Mouse (Mus musculus) frontal cortex, postnatal 10 days (tissue): ENCODE data around the gene Tns3.

Experiments used
- DNase-seq, 2 experiments: peaks; one replicate each; pipeline ENCODE4 v3.0.0; 2022; ENCODE audit warnings: low spot score in 2 of 2, mixed read lengths in 1 of 2

The Tns3 gene

DNA sequence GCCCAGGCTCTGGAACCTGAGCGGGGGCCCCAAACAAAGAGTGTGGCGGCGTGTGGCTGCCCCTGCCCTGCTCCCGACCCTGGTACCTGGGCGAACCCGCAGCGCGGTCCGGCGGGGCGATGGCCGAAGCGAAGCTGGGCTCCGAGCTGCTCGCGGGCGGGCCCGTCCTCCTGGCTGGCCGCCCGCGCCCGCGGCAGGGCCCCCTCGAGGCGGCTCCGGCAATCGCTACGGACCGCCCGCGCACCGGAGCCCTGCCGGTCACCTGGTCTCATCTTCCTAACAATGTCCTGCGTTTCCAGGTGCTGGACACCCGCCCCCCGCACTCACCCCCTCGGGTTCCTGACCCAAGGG, at the start of gene Tns3:
Gene Tns3, minus strand, starts transcription at position 143 of the 351 bp plus-strand sequence.
- peak in 1 of 2 experiments; percentile 32 for DNase-seq

DNA sequence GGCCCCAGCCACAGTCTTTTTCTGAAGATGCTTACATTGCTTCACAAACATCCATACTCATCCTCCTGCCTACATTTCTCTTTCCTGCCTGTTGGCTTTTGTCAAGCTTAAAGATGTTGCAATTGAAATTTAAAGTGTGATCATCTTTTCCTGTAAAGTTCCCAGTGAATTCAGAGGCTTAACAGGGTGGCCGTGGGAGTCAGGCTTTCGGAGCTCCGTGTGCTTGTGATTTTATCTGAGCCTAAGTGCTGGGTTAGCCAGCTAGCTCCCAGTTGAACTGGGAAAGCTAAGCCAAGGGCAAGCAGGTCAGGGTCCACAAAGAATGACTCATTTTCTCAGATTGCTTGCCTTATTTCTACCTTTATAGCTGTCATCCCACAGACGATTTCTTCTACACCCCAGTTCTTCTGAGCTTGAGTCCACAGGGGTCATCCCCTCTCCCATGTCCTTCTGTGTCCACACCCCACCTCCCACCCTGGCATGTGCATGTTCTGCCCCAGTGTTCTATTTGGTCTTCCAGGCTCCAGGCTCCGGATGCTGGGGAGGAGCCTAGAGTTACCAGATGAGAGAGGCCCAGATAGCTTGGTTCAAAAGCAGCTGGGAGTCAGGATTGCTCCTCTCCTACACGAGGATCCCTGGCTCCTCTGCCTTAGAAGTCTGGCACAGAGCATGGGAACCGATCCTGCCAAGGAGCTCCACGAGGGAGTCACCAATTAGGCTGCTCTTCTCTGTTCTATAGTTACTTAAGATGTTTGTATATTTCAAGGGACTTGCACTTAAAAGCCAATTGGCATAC, 42.1 kb upstream of the Tns3 start:
- no peak for DNase-seq

DNA sequence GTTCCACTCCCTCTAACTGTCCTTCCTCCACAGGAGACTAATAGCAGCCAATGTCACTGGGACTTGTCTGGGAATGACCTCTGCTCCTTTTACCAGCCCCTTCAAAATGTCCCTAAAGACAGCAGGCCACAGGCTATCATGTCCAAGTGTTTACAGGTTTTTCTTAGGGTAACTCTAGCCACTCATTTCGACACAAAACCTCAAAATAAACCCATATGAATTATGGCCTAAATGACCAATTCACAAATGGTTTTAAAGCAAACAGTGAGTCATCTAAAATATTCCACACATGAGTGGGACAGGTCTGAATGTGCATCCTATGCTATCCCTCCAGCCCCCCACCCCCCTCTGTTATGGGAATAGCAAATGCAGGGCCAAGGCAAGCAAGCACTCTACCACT, 40.8 kb upstream of the Tns3 start:
- no peak for DNase-seq

DNA sequence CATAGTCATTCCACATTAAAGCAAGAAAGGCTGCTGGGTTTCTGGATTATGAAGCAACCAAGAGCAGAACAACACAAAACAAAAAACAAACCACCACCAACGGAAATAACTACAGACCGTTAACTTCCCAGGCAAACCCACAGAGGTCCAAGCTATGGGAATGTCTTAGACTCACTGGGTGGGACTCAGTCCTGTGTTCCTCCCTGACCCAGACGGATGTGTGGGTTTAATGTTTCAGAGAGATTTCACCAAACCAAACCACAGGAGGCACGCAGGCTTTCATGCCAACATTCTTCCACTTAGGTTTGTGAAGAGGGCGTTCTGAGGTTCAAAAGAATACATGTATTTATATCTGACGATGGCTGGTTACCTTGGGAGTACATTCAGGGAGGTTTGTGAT, 39.5 kb upstream of the Tns3 start:
- DNase-seq: no peak

DNA sequence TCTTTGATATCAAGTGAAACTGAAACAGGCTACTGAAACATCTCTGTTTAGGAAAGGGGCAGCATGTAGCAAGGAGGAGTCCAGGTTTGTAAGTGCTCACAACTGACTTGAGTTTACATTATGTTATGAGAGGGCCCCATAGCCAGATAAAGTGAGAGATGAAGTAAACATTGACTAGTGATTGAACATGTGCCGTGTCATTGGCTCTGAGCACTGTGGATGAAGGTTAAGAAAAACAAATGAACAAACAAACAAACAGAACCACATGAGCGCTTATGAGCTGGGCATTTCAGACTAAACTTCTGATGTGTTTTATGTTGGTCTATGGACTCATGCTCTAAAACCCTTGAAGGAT, 38.2 kb upstream of the Tns3 start:
- no peak for DNase-seq

DNA sequence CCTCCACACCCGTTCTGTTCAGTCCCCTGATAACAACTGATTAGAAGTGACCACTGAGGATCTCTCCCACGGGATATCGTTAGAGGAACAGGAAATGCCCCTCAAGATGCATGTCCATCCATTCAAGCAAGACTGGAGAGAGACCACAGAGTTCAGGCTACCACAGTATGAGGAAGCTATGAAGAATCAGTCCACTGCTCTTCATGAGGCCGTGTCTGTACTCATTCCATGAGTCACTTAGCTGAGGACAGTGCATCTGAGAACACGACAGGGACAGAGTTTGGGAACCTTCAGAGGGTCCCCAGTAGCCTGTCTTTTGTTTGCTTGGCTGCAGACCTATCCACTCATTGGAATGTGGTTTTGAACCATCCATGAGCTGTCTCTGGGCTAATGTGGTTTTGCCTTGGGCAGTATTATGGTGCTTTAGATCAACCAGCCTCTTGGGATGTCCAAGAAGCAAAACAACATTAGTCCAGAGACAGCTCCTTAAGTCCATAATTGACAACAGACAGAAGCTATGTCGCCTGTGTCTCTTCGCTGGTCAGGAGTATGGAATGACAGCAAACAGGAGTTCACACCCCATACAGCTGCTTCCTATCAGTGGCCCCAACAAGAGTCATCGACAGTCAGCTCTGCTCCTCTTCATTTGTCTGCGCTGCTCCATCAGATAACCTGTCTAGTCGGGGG, 37.7 kb upstream of the Tns3 start:
- DNase-seq: no peak

DNA sequence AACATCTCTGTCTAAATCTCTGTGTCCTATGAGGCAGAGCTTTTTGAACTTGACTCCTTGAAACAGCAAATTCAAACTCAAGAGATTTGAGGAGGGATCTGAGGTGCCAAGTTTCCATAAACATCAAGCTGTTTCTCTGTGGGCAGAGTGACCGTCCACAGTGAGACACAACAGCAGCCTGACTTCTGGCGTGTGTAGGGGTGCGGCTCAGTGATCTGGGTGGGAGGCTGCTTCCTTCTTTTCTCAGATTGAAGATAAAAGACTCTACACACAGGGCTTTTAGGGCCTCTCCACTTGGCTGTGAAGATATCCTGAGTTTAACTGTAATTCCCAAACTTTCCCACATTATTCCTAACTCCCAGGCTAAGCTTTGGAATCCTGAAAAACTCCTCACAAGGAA, 37.1 kb upstream of the Tns3 start:
- DNase-seq: no peak

DNA sequence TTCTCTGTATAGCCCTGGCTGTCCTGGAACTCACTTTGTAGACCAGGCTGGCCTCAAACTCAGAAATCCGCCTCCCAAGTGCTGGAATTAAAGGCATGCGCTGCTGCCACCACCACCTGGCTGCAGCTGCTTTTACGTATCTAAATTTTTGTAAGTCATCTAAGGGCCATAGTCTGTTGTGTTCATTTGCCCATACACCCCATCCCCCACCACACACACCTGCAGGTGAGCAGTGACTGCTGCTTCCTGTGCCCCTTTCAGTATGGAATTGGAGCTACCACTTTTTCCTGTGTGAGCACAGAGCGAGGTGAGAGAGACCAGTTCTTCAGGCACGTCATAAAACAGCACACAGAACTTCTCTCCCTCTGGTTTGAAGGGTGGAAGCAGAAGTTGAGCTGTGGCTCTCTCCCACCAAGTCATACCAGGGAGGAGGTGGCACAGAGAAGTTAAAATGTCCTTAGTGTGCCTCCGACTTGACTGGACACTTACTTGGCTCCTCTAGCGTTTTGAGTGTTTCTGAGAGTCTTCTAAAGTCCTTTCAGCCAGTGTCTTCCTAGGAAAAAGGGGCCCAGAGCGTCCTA, 36.4 kb upstream of the Tns3 start:
- no peak for DNase-seq

DNA sequence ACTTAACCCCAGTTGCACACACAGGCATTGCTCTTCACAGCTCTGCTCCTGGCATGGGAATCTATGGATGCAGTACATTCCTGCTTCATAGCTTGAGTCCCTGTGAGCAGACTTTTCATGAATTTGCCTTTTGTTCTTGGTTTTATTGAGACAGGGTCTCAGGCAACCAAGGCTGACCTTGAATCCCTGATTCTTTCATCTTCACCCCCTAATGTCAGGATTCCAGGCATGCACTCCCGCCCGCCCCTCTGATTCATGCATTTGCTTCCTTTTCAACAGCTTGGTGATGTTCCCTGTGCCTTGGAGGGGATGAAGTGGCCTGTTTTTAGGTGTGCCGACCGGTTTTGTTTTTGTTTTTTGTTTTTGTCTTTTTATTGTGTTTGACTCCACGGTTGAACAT, 35.4 kb upstream of the Tns3 start:
- DNase-seq: no peak

DNA sequence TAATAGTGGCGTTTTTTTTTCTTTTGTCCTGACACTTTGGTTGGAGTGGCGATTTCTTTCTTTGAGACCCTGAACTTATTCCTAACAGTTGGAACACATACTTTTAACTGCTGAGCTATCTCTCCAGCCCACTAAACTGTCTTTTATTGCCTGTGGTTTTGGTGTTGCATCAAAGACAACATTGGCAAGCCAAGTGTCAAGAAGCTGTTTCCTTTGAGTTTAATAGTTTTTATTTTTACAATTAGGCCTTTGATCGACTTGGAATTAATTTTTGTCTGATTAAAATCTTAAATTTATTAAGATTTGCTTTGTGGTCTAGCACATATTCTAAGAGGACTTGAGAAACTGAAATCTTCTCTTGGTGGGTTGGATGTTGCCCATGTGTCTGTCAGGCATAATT, 33.3 kb upstream of the Tns3 start:
- no peak for DNase-seq

DNA sequence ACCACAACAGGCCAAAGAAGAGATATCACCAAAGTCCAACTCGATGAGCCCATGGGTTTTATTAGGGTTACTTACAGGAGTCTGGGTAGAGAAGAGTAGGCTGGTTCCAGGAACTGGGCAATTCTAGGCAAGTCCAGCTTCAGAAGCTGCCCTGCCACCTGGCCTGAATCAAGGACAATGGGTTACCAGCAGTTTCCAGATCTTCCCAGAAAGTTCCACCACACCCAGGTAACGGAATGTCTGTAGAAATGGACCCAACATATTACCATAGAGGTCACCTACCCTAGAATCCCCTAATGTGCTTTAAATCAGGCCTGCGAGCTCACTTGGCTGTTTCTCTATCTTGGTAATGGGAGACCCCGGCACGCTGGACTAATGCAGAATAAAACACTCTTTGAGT, 29.8 kb upstream of the Tns3 start:
- DNase-seq: no peak

DNA sequence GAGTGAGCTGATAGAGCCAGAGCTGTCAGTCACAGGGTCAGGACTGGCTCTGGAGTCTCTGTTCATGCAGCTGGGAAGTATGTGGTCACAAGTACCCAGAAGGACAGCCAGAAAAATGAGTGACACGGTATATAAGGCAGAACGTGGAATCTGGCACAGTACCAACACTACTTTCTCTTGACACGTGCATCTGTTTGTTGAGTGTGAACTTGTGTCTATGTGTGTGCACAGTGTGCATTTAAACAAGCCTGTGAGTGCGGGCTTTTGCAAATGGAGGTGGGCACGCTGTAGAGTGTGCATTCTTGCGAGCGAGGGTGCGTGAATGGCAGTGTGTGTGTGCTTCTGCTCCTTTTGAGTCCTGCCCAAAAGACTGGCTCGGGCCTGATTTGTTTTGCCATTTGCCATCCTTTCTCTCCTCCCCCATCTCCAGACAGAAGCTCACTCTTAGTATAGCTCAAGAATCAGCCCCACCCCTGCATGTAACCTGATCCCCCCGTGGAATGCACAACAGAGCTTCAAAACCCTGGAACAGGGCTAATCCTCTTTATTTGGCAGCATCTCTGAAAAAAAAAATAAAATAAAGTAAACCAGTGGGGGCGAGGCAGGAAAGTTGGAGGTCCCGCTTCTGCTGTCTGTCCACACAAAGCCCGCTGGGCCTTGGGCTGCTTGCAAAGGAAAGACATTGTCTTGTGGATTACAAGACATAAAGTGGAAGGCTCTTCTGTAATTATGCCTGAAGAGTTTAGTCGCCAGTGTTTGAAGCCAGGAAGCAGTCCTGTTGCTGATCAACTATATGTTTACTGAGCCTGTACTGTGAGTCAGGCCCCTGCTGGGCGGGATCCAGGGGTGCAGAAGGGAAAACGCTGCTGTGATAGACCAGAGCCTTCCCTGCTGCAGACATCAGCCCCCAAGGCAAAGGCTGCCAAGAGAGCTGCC, 28.5 kb upstream of the Tns3 start:
- no peak for DNase-seq

DNA sequence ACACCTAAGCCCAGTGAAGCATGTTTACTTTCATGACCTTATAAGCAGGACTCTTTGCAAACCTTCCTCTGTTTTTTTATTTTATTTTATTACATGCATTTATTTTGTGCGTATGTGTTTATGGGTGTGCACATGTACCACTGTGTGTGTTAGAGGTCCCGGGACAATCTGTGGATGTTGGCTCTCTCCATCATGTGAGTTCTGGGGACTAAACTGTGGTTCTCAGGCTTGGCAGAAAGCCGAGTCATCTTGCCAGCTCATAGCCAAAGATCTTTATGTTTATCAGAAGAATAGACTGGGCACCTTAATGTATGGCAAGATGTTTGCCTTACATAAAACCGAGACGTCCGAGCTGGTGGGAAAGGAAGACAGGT, 27.8 kb upstream of the Tns3 start:
- DNase-seq: no peak

DNA sequence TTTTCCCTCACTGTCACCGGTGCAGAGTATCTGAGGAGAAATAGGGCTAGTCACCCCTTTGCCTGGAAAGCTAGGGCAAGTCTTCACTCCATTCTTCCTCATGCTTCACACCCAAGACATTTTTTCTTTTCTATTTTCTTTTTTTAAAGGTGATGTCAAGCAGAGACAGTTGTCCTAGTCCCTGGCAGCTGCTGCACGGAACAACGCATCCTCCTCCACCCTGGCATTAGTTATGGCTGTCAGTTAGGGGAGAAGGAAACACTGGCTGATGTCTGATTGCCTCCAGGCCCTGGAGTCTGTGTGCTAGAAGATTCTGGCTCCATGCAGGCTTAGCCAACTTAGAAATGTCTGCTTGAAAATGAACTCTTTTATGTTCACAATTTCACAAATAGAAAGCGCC, 27.3 kb upstream of the Tns3 start:
- no peak for DNase-seq

DNA sequence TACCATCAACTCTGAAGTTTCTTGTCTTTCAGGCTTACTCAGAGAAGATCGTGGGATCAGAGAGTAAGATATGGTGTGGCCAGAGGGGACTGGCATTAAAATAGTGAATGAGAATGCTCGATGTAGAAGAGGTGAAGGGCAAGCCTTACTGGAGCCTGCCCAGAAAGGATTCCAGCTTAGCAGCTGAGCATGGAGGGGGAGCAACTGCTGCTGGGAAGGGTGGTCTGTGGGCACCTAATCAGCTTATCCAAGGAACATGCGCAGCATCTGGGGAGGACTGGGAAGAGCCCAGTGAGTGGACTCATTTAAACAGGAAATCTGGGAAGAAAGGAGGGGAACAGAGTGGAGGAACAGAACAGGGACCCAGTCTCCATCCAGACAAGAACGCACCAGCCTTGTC, 26.3 kb upstream of the Tns3 start:
- DNase-seq: no peak

DNA sequence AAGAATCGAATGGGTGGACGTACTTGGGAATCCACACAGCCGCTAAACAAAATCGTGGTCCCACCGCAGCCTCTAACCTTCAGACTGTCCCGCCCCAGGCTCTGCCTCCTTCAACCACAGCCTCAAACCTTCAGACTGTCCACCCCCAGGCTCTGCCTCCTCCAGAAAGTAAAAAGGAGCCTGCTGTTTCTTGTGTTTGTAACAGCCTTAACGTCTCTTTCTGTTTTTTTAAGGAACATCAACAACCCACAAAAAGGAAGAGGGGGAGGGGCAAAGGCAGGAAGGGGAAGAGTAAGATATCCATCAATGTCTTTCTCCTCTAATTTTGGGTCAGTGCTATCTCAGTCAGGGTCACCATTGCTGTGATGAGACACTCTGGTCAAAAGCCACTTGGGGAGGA, 25.2 kb upstream of the Tns3 start:
- DNase-seq: no peak

DNA sequence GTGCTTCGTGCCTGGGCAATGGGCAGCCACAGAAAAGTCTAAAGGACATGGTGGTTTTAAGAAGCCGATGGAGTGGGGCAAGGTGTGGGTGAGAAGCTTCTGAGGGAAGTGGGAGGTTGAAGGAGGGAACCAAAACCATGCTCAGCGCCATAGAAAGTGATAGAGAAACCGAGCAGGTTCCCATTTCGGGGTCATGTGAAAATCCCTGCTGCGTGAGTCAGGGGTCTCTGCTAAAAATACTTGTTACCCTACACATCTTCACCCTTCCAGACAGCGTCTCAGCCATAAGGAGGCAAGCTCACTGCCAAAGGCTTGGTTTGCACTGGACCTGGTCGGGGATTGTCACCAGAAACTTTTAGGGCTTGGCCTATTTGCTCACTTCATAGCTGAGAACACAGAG, 24.6 kb upstream of the Tns3 start:
- no peak for DNase-seq

DNA sequence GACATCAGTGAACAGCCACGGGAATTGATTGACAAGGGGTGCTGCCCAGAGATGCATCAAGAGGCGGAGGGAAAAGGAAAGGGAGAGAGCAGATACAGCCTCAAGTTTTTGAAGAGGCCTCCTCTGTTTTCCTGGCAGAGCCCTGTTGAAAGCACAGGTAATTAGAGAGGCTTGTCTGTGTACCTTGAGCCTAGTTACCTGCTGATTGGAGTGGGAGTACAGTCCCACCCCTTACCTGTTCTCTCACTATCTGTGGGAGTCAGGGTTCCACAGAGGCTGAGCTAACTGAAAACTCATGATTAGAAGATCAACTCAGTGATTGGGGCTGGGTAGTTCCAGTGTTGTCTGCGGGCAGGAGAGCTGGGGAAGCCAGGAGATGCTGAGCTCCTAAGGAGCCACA, 22.2 kb upstream of the Tns3 start:
- no peak for DNase-seq

DNA sequence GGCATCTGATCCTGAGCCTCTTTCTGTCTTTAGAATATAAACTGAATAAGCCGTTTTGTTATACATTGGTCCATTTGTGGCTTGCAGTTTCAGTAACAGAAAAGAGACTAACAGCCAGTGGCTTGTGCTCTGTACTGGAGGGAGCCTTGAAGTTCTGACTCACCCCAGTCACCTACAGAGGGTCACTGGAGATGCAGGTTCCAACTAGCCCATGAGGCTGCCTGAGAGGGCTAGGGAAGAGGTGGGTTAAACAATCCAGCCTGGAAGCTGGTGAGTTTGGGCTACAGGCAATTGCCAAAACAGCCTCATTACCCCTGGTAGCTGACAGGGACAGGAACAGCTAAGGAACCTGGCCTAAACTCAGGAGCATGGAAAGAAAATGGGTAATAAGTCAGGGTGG, 21.7 kb upstream of the Tns3 start:
- DNase-seq: no peak

DNA sequence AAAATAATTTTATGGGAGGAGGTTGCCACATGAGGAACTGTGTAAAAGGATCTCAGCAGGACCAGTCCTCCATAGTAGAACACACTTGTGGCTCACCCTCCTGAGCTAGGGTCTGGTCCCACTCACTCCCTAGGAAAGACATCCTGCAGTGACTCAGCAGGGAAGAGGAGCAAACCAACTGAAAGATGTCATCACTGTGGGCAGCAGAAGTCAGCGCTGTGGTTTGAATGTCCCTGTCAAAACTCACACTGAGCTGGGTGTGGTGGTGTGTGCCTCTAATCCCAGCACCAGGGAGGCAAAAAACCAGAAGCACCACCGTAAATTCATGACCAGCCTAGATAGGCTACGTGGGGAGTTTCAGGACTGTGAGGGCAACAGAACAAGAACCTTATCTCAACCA, 20.9 kb upstream of the Tns3 start:
- no peak for DNase-seq

DNA sequence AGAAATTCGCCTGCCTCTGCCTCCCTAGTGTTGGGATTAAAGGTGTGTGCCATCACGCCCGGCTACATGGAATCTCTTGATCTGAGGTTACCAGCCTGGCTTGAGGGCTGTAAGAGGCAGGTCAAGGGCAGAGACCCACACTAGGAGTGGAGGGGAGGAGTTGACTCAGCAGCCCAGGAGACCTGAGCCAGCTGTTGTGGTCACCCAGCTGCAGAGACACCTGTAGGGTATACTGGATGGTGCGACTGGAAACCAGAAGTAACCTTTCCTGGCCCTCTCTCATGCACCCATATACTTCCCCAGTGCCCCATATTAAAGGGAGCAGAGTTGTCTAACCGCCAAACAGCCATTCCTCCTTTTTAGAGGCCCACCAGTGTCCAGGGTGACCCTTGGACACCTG, 19.9 kb upstream of the Tns3 start:
- no peak for DNase-seq

DNA sequence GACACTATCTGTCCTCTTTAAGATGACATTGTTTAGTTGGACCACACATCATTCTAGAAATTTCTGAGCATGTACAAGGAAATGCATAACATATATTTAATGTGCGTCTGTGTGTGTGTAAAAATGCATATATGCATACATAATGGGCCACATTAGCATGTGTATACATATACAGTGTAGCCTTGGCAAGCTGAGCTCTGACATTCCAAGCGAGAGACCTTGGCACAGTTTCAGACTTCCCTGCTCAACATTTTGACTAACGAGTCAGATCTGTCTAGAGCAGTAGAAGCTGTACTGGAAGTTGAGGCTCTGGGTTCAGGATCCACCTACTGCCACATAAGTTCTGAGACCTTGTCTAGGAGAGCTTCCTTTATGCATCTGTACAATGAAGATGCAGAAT, 17.0 kb upstream of the Tns3 start:
- no peak for DNase-seq
